Mouse (Mus musculus) liver, embryonic 18 days (tissue): ENCODE measurements around the gene Lamc2. TPM values are rescaled to one million over a fixed set of nuclear protein-coding genes. Genes with fewer than 3 reads are reported as not detected.

ENCODE experiments used
- polyA plus RNA-seq: library from polyadenylated mRNA; depleted of rRNA; stranded (reverse); fragments of >200 nt; gene quantifications from 2 replicates; pipeline ENCODE4 v1.2.3, GENCODE M21; 2012; rRNA removed

The Lamc2 gene
- polyA plus RNA-seq = 0.42 and 0.49 TPM in 2 replicates

DNA sequence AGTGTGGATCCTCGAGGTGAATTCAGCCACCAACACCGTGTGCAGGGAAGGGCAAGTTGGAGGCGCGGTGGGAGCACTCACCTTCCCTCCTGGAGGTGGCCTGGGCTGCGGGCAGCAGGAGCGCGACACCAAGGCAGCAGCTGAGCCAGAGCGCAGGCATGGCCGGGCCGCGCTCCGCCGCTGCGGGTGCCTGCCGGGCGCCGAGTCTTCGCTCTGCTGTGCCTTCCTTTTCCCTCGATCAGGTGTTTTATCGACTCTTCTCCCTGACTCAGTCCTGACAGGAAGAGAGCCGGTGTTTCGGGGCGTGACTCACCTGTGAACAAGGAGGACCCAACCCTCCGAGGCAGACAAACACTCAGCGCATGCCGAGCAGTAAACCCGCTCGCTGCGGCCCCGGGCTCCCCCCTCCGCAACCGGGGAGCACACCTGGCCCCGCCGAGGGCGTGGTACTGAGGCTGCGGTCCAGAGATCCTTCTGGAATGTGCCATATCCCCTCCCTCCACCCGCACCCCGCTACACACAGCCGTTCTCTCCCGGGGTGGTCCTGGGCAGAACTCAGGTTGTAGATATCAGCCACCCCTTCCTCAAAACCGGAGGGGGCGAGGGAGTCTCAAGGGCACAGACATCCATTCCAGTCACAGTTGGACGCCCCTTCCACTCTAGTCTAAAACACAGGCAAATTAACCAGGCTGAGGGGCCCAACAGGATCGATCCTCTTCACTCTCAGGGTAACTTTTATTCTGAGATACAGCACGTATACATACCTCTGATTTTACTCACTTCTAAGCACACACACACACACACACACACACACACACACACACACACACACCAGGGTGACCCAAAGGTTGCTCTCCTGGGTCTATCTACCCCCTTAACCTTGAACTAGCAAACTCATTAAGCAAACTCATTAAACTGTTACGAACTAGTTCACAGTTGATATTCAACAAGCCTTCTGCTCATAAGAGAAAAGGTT lies at the start of gene Lamc2:
TSS of gene Lamc2 (minus strand) at position 620 of the 976 bp plus-strand sequence.

Other genes starting within 250 kb of the Lamc2 start
- 0.04 and 0.09 TPM in 2 replicates for gene Nmnat2, start 231.5 kb downstream of the Lamc2 start, polyA plus RNA-seq
- gene Lamc1, start 146.3 kb upstream of the Lamc2 start, polyA plus RNA-seq = 18.4 and 24.2 TPM in 2 replicates
- gene Shcbp1l, start 238.7 kb upstream of the Lamc2 start, polyA plus RNA-seq = 0.40 and 0.66 TPM in 2 replicates